8 mouse cellular contexts compared by ENCODE assay signal in genomic region chr16:90071125-90071524, GRCm38 (mm10).
A peak's percentile ranks its signal among the peaks of the same experiment; 100 is the strongest.
DNase-seq lines count a peak whose midpoint lies in the region; ATAC-seq and TF ChIP-seq lines count a peak whose summit lies in the region.
"Not testable (repeated sequence)": the region's sequence is repeated elsewhere in the genome, so short reads cannot be mapped to it uniquely, and the experiment has no call there.

No protein-coding gene starts in this region.

- peaks cover 31% of the 10 kb centered on the region for H3K4me1 ChIP-seq in embryonic facial prominence, embryonic 14.5 days (ENCODE audit: control insufficient read depth, insufficient read depth, low read length)
- H3K4me1 ChIP-seq in forebrain, embryonic 16.5 days (replicated peaks; ENCODE audit: control insufficient read depth, insufficient read depth, low read length): peaks cover 36% of the 10 kb centered on the region
- peaks cover 15% of the 10 kb centered on the region for H3K4me1 ChIP-seq in hindbrain, embryonic 11.5 days (replicated peaks; ENCODE audit: control insufficient read depth, insufficient read depth, low read length)
- peaks cover 20% of the 10 kb centered on the region for H3K4me1 ChIP-seq in kidney, embryonic 14.5 days (ENCODE audit: control insufficient read depth, insufficient read depth, low read length)
- H3K4me1 ChIP-seq in liver, embryonic 11.5 days (replicated peaks; ENCODE audit: control insufficient read depth, insufficient read depth, low read length): peaks cover 22% of the 10 kb centered on the region
- H3K4me1 ChIP-seq in lung, postnatal 0 days (ENCODE audit: insufficient read depth, low read depth, low read length): not testable (repeated sequence)
- peaks cover 24% of the 10 kb centered on the region for H3K4me1 ChIP-seq in midbrain, embryonic 16.5 days (ENCODE audit: control insufficient read depth, insufficient read depth, low read length)
- peaks cover 22% of the 10 kb centered on the region for H3K4me1 ChIP-seq in stomach, embryonic 14.5 days (ENCODE audit: control insufficient read depth, insufficient read depth, low read length)

- DNase-seq in embryonic facial prominence, embryonic 14.5 days (ENCODE audit: low spot score); hindbrain, embryonic 11.5 days (ENCODE audit: low spot score); liver, embryonic 11.5 days (ENCODE audit: low spot score): not testable (repeated sequence)
- DNase-seq in lung, postnatal 0 days (ENCODE audit: low spot score): peak; percentile 5

- peak; percentile 28; the same call in 1 of the 2 replicates for ATAC-seq in embryonic facial prominence, embryonic 14.5 days (ENCODE audit: low read depth)
- peak; percentile 61 for ATAC-seq in forebrain, embryonic 16.5 days
- peak; percentile 84 for ATAC-seq in hindbrain, embryonic 11.5 days (ENCODE audit: low FRiP score)
- ATAC-seq in kidney, embryonic 14.5 days (ENCODE audit: low FRiP score, low TSS enrichment): peak; percentile 79
- ATAC-seq in liver, embryonic 11.5 days (replicated peaks; ENCODE audit: low FRiP score): peak; percentile 76; the same call in 1 of the 2 replicates
- peak; percentile 51 for ATAC-seq in lung, postnatal 0 days
- ATAC-seq in midbrain, embryonic 16.5 days: peak; percentile 86
- 0 out of 2 replicates have a peak, but pooled peaks have one; percentile 56 for ATAC-seq in stomach, embryonic 14.5 days (ENCODE audit: insufficient number of reproducible peaks, insufficient read depth, low FRiP score, low read depth)

- H3K4me3 ChIP-seq in embryonic facial prominence, embryonic 14.5 days (ENCODE audit: low read depth, low read length); forebrain, embryonic 16.5 days (replicated peaks; ENCODE audit: low read length); hindbrain, embryonic 11.5 days (ENCODE audit: low read depth, low read length); kidney, embryonic 14.5 days (ENCODE audit: low read length); liver, embryonic 11.5 days (ENCODE audit: low read depth, low read length); lung, postnatal 0 days (ENCODE audit: low read depth, low read length); midbrain, embryonic 16.5 days (ENCODE audit: low read depth, low read length); stomach, embryonic 14.5 days (ENCODE audit: low read depth, low read length): not testable (repeated sequence)

- H3K9me3 ChIP-seq in embryonic facial prominence, embryonic 14.5 days (ENCODE audit: control insufficient read depth, low read length); forebrain, embryonic 16.5 days (ENCODE audit: control insufficient read depth, low read length); hindbrain, embryonic 11.5 days (ENCODE audit: control insufficient read depth, low read length); kidney, embryonic 14.5 days (ENCODE audit: control insufficient read depth, low read length); liver, embryonic 11.5 days (ENCODE audit: control insufficient read depth, low read length); lung, postnatal 0 days (ENCODE audit: low read length); midbrain, embryonic 16.5 days (replicated peaks; ENCODE audit: control insufficient read depth, low read length, poor library complexity, severe bottlenecking); stomach, embryonic 14.5 days (ENCODE audit: control insufficient read depth, low read depth, low read length): not testable (repeated sequence)

- not testable (repeated sequence) for H3K9ac ChIP-seq in embryonic facial prominence, embryonic 14.5 days (ENCODE audit: low read depth, low read length); forebrain, embryonic 16.5 days (replicated peaks; ENCODE audit: low read depth, low read length); hindbrain, embryonic 11.5 days (ENCODE audit: low read depth, low read length); kidney, embryonic 14.5 days (ENCODE audit: low read depth, low read length); liver, embryonic 11.5 days (ENCODE audit: low read depth, low read length); lung, postnatal 0 days (replicated peaks; ENCODE audit: low read depth); midbrain, embryonic 16.5 days (ENCODE audit: low read depth, low read length); stomach, embryonic 14.5 days (replicated peaks; ENCODE audit: low read depth, low read length)

- TF ChIP-seq CTCF in lung, postnatal 0 days (IDR thresholded peaks at IDR 0.05): not testable (repeated sequence)

- H3K27ac ChIP-seq in embryonic facial prominence, embryonic 14.5 days (replicated peaks; ENCODE audit: low read depth, low read length): peak overlapping the region; percentile 34
- H3K27ac ChIP-seq in forebrain, embryonic 16.5 days (ENCODE audit: low read length); hindbrain, embryonic 11.5 days (ENCODE audit: low read depth, low read length); kidney, embryonic 14.5 days (ENCODE audit: low read depth, low read length); liver, embryonic 11.5 days (ENCODE audit: low read depth, low read length); lung, postnatal 0 days (ENCODE audit: low read length); midbrain, embryonic 16.5 days (ENCODE audit: low read length); stomach, embryonic 14.5 days (ENCODE audit: low read length): not testable (repeated sequence)

- H3K36me3 ChIP-seq in embryonic facial prominence, embryonic 14.5 days (ENCODE audit: control insufficient read depth, insufficient read depth, low read length); forebrain, embryonic 16.5 days (ENCODE audit: control insufficient read depth, insufficient read depth); hindbrain, embryonic 11.5 days (ENCODE audit: control insufficient read depth, insufficient read depth, low read length); kidney, embryonic 14.5 days (ENCODE audit: control insufficient read depth, insufficient read depth, low read length); liver, embryonic 11.5 days (ENCODE audit: control insufficient read depth, insufficient read depth, low read length); lung, postnatal 0 days (ENCODE audit: insufficient read depth, low read length); midbrain, embryonic 16.5 days (ENCODE audit: control insufficient read depth, insufficient read depth, low read length); stomach, embryonic 14.5 days (ENCODE audit: control insufficient read depth, insufficient read depth, low read length): not testable (repeated sequence)

- not testable (repeated sequence) for TF ChIP-seq EP300 in lung, postnatal 0 days (IDR thresholded peaks at IDR 0.05)

- not testable (repeated sequence) for H3K27me3 ChIP-seq in embryonic facial prominence, embryonic 14.5 days (replicated peaks; ENCODE audit: control insufficient read depth, insufficient read depth, low read length); forebrain, embryonic 16.5 days (replicated peaks; ENCODE audit: control insufficient read depth, insufficient read depth, low read length); hindbrain, embryonic 11.5 days (ENCODE audit: control insufficient read depth, insufficient read depth, low read length); kidney, embryonic 14.5 days (ENCODE audit: control insufficient read depth, insufficient read depth, low read length); liver, embryonic 11.5 days (replicated peaks; ENCODE audit: control insufficient read depth, insufficient read depth, low read length); lung, postnatal 0 days (replicated peaks; ENCODE audit: insufficient read depth, low read length); midbrain, embryonic 16.5 days (ENCODE audit: control insufficient read depth, insufficient read depth, low read depth, low read length); stomach, embryonic 14.5 days (ENCODE audit: control insufficient read depth, insufficient read depth, low read length)

- H3K4me2 ChIP-seq in embryonic facial prominence, embryonic 14.5 days (ENCODE audit: low read depth, low read length); forebrain, embryonic 16.5 days (ENCODE audit: low read length); hindbrain, embryonic 11.5 days (replicated peaks; ENCODE audit: low read depth, low read length); kidney, embryonic 14.5 days (replicated peaks; ENCODE audit: low read depth, low read length); liver, embryonic 11.5 days; lung, postnatal 0 days (replicated peaks; ENCODE audit: low read depth, low read length); midbrain, embryonic 16.5 days (ENCODE audit: low read length); stomach, embryonic 14.5 days (replicated peaks; ENCODE audit: low read depth, low read length): not testable (repeated sequence)

Comparison
In these comparisons a context has a peak if more than half of its experiments do, and no peak if none do; other contexts are left out.
1. ATAC-seq: peak in every context shown above with its lines; median percentile 86 in midbrain, embryonic 16.5 days; 84 in hindbrain, embryonic 11.5 days; 79 in kidney, embryonic 14.5 days; 76 in liver, embryonic 11.5 days; 61 in forebrain, embryonic 16.5 days; 56 in stomach, embryonic 14.5 days; 51 in lung, postnatal 0 days; 28 in embryonic facial prominence, embryonic 14.5 days.